Mouse (Mus musculus) naive thymus-derived CD4-positive, alpha-beta T cell, adult 2 months (primary cell): ENCODE data around the gene Mipep.
A peak's percentile ranks its signal among the peaks of the same experiment; 100 is the strongest.

Experiments
- DNase-seq: peaks from one replicate; pipeline ENCODE4 v3.0.0-alpha.2; 2011; ENCODE audit warnings: low read depth

The Mipep gene

GRCm38 (mm10) chr14:60784427-60785315, at the start of gene Mipep:
Mipep (plus strand) TSS chr14:60784573.
- DNase-seq = peak; percentile 93

GRCm38 (mm10) chr14:60735206-60735605, 49.2 kb upstream of the Mipep start:
- no peak for DNase-seq

GRCm38 (mm10) chr14:60735848-60736547, 48.4 kb upstream of the Mipep start:
- DNase-seq = peak; percentile 57

- DNase-seq = peak; percentile 90
These were observed 47.7 kb upstream of the Mipep start for GRCm38 (mm10) chr14:60736591-60737192.

GRCm38 (mm10) chr14:60737202-60737611, 47.2 kb upstream of the Mipep start:
- DNase-seq = peak; percentile 72

DNA sequence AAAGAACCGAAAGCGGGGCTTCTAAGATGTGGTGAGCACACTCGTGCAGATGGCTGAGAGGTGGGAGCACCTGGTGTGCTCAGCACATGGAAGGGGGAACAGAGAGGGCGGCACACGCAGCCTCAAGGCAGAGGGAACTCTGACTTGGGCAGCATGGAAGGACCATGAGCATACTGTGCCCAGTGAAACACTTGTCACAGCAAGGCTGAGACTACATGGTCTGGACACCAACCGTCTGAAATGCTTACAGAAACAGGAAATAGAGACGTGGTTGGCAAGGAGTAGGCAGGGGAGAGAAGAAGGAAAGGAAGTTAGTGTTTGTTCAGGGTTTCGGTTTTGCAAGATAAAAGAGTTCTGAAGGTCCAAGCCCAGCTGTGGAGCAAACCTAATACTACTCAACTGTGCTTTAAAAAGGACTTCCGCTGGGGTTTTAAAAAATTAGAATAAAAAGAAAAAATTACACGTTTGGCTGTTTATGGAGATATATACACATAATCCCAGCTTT, 45.9 kb upstream of the Mipep start:
- peak; percentile 84 for DNase-seq

GRCm38 (mm10) chr14:60739155-60739554, 45.2 kb upstream of the Mipep start:
- DNase-seq = no peak

DNA sequence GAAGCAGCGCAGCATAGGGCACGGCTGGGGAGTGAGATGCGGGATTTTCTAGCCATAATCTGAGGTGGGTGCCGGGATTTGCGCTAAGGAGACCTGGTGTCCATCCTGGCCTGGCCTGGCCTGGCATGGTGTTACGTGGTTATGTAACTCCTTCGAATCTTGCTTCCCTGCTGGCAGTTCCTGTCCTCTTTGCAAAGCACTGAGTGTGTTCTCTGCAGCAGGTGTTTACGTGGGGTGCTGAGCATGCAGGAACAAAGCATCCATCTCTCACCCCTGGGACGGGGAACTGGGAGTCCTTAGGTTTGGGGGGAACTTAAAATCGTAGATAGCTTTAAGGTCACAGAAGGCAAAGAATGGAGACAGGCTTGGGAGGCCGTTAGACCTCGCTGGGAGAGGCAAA, 44.8 kb upstream of the Mipep start:
- no peak for DNase-seq

GRCm38 (mm10) chr14:60740507-60740906, 43.9 kb upstream of the Mipep start:
- DNase-seq = no peak

- DNase-seq = no peak
These were observed 43.3 kb upstream of the Mipep start for GRCm38 (mm10) chr14:60741033-60741432.

DNA sequence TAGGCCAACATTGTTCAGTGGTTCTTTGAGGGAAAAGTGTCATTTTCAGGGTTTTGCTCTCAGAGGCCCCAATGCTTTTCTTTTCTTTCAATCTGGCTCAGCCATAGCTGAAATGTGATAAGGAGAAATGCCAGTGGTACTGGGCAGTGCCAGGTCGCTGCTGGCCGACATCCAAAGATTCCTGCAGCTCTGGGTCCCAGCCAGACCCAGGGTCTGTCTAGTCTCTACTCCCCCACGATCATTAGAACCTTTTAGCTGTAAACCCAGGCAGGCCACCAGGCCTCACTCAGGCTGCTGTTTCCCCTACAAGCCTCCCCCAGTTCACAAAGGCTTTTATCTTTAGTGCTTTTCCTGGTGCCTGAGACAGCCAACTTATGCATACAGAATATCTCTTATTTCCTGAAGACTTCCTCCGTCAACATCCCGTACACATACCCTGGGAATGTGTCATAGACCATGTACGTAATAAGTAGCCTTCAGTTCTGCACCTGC, 42.8 kb upstream of the Mipep start:
- DNase-seq = no peak

- DNase-seq = no peak
These were observed 40.7 kb upstream of the Mipep start for GRCm38 (mm10) chr14:60743681-60744080.

GRCm38 (mm10) chr14:60745201-60745600, 39.2 kb upstream of the Mipep start:
- no peak for DNase-seq

DNA sequence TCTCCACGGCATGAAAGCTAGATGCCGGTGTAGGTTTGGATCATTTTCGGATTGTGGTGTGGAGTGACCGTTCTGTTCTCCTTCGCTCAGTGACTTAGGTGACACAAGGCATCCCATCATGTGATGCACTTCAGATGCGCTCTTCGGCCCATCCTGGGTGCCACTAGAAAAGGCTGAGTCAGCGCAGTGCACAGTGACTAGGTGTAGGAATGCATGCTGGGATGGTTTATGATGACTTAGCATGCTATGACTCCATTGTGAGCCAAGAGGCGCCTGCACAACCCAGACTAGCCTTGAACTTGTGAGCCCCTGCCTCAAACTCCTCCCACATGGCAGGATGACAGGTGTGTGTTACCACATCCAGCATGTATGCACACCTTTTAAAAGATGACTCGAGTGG, 38.2 kb upstream of the Mipep start:
- DNase-seq = no peak

DNA sequence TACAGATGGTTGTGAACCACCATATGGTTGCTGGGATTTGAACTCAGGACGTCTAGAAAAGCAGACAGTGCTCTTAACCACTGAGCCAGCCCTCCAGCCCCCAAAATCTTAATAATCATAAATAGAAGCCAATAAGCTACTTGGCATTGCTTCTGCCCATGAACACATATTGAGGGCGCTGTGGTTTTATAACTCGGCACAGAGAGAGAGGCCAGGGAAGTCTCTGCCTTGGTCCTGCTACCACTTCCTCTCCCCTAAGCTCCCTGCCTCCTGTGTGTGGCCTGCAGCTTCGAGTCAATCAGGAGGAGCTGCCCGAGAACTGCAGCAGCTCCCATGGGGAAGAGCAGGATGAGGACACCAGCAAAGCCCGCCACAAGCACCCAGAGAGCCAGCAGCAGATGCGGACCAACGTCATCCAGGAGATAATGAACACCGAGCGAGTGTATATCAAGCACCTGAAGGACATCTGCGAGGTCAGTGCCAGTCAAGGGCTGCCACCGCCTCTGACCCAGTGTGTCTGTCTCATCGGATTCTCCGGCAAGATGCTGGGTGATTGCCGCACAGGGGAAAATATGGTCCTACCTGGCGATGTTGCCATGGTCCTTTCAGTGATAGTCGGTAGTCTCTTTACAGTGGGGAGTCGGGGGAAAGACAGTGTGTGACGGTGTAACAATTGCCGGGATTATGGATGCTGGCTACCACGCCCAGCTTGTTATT, 37.1 kb upstream of the Mipep start:
- no peak for DNase-seq

- no peak for DNase-seq
These were observed 34.5 kb upstream of the Mipep start for GRCm38 (mm10) chr14:60749880-60750279.

GRCm38 (mm10) chr14:60751581-60751980, 32.8 kb upstream of the Mipep start:
- DNase-seq = no peak

GRCm38 (mm10) chr14:60752892-60753800, 31.2 kb upstream of the Mipep start:
- no peak for DNase-seq

DNA sequence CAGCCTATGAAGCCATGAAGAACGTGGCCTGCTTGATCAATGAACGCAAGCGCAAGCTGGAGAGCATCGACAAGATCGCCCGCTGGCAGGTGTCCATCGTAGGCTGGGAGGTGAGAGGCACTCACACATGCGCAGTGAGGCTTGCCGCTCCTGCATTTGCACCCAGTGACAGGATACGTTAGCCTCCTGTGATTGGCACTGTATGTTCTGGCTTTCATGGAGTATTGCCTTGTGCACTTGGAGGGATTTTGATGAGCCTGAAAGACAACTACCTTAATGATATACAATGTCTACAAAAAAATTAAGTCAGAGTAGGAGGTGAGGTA, 30.6 kb upstream of the Mipep start:
- DNase-seq = no peak

- DNase-seq = no peak
These were observed 29.7 kb upstream of the Mipep start for GRCm38 (mm10) chr14:60754656-60755055.

DNA sequence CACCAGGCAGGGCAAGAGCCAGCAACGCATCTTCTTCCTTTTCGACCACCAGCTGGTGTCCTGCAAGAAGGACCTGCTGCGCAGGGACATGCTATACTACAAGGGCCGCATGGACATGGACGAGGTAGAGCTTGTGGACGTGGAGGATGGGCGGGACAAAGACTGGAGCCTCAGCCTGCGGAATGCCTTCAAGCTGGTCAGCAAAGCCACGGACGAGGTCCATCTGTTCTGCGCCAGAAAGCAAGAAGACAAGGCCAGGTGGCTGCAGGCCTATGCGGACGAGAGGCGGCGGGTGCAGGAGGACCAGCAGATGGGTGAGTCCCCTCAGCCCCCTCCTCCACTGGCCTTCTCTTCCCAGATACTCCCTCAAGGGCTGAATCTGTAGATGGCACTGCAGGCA, 28.1 kb upstream of the Mipep start:
- DNase-seq = no peak
